Mouse (Mus musculus): ENCODE results near the gene Pbld2. TPM values are rescaled to one million over a fixed set of nuclear protein-coding genes. Genes with fewer than 3 reads are reported as not detected.
"Not testable (repeated sequence)": the region's sequence is repeated elsewhere in the genome, so short reads cannot be mapped to it uniquely, and the experiment has no call there.

Gene Pbld2
- polyA plus RNA-seq, 1 experiment from 2014 or later: 1.2 TPM

- Histone ChIP-seq H3K4me3 (ENCODE audit: low read depth, low read length) (no peak overlapping the region), H3K27ac (ENCODE audit: low read depth, low read length) (no peak overlapping the region), H3K27me3 (replicated peaks; ENCODE audit: control insufficient read depth, insufficient read depth, low read length) (no peaks in the 10 kb centered on the region), H3K9me3 (ENCODE audit: control insufficient read depth, low read length) (no peaks in the 10 kb centered on the region), H3K4me2 (no peak overlapping the region), H3K4me1 (replicated peaks; ENCODE audit: control insufficient read depth, insufficient read depth, low read length) (no peaks in the 10 kb centered on the region), H3K9ac (ENCODE audit: low read depth, low read length) (no peak overlapping the region), H3K36me3 (ENCODE audit: control insufficient read depth, insufficient read depth, low read length) (no peaks in the 10 kb centered on the region)
- WGBS: 81% methylated on average over 2 of the region's 2 CpGs
- no peak for DNase-seq (ENCODE audit: low spot score)
- ATAC-seq (replicated peaks; ENCODE audit: low FRiP score): no peak
These were observed 25.0 kb downstream of the Pbld2 start for GRCm38 (mm10) chr10:63049106-63049505.

GRCm38 (mm10) chr10:63051267-63051666, 27.2 kb downstream of the Pbld2 start:
- H3K4me3 ChIP-seq (ENCODE audit: low read depth, low read length): no peak overlapping the region
- WGBS: 53% methylated on average over 7 of the region's 7 CpGs
- DNase-seq (ENCODE audit: low spot score): no peak
- H3K4me1 ChIP-seq (replicated peaks; ENCODE audit: control insufficient read depth, insufficient read depth, low read length): no peaks in the 10 kb centered on the region
- H3K36me3 ChIP-seq (ENCODE audit: control insufficient read depth, insufficient read depth, low read length): no peaks in the 10 kb centered on the region
- H3K4me2 ChIP-seq: no peak overlapping the region
- no peak overlapping the region for H3K27ac ChIP-seq (ENCODE audit: low read depth, low read length)
- H3K27me3 ChIP-seq (replicated peaks; ENCODE audit: control insufficient read depth, insufficient read depth, low read length): no peaks in the 10 kb centered on the region
- no peak overlapping the region for H3K9ac ChIP-seq (ENCODE audit: low read depth, low read length)
- H3K9me3 ChIP-seq (ENCODE audit: control insufficient read depth, low read length): no peaks in the 10 kb centered on the region
- ATAC-seq (replicated peaks; ENCODE audit: low FRiP score): no peak

- Histone ChIP-seq H3K9me3 (ENCODE audit: control insufficient read depth, low read length) (no peaks in the 10 kb centered on the region), H3K36me3 (ENCODE audit: control insufficient read depth, insufficient read depth, low read length) (no peaks in the 10 kb centered on the region), H3K4me2 (no peak overlapping the region), H3K27me3 (replicated peaks; ENCODE audit: control insufficient read depth, insufficient read depth, low read length) (no peaks in the 10 kb centered on the region), H3K4me1 (replicated peaks; ENCODE audit: control insufficient read depth, insufficient read depth, low read length) (no peaks in the 10 kb centered on the region), H3K9ac (ENCODE audit: low read depth, low read length) (no peak overlapping the region), H3K27ac (ENCODE audit: low read depth, low read length) (no peak overlapping the region), H3K4me3 (ENCODE audit: low read depth, low read length) (no peak overlapping the region)
- no peak for ATAC-seq (replicated peaks; ENCODE audit: low FRiP score)
- no peak for DNase-seq (ENCODE audit: low spot score)
- 85% methylated on average over 6 of the region's 6 CpGs for WGBS
These were observed 27.9 kb downstream of the Pbld2 start for GRCm38 (mm10) chr10:63052011-63052410.

- no peak overlapping the region for H3K4me3 ChIP-seq (ENCODE audit: low read depth, low read length)
- no peaks in the 10 kb centered on the region for H3K4me1 ChIP-seq (replicated peaks; ENCODE audit: control insufficient read depth, insufficient read depth, low read length)
- no peaks in the 10 kb centered on the region for H3K27me3 ChIP-seq (replicated peaks; ENCODE audit: control insufficient read depth, insufficient read depth, low read length)
- ATAC-seq (replicated peaks; ENCODE audit: low FRiP score) (no peak), DNase-seq (ENCODE audit: low spot score) (no peak)
- WGBS: 62% methylated on average over 6 of the region's 6 CpGs
- no peak overlapping the region for H3K27ac ChIP-seq (ENCODE audit: low read depth, low read length)
- H3K36me3 ChIP-seq (ENCODE audit: control insufficient read depth, insufficient read depth, low read length): no peaks in the 10 kb centered on the region
- no peak overlapping the region for H3K9ac ChIP-seq (ENCODE audit: low read depth, low read length)
- no peak overlapping the region for H3K4me2 ChIP-seq
- H3K9me3 ChIP-seq (ENCODE audit: control insufficient read depth, low read length): no peaks in the 10 kb centered on the region
These were observed 28.9 kb downstream of the Pbld2 start for GRCm38 (mm10) chr10:63053007-63053406.

GRCm38 (mm10) chr10:63054071-63054470, 30.0 kb downstream of the Pbld2 start:
- not testable (repeated sequence) for H3K9ac ChIP-seq (ENCODE audit: low read depth, low read length); H3K36me3 ChIP-seq (ENCODE audit: control insufficient read depth, insufficient read depth, low read length); H3K27ac ChIP-seq (ENCODE audit: low read depth, low read length); H3K4me3 ChIP-seq (ENCODE audit: low read depth, low read length); H3K27me3 ChIP-seq (replicated peaks; ENCODE audit: control insufficient read depth, insufficient read depth, low read length); H3K4me1 ChIP-seq (replicated peaks; ENCODE audit: control insufficient read depth, insufficient read depth, low read length); DNase-seq (ENCODE audit: low spot score); ATAC-seq (replicated peaks; ENCODE audit: low FRiP score); H3K9me3 ChIP-seq (ENCODE audit: control insufficient read depth, low read length); H3K4me2 ChIP-seq
- WGBS: 81% methylated on average over 6 of the region's 6 CpGs

GRCm38 (mm10) chr10:63054586-63054985, 30.5 kb downstream of the Pbld2 start:
- Histone ChIP-seq H3K4me2 (no peak overlapping the region), H3K27me3 (replicated peaks; ENCODE audit: control insufficient read depth, insufficient read depth, low read length) (no peaks in the 10 kb centered on the region), H3K27ac (ENCODE audit: low read depth, low read length) (no peak overlapping the region), H3K4me3 (ENCODE audit: low read depth, low read length) (no peak overlapping the region), H3K9ac (ENCODE audit: low read depth, low read length) (no peak overlapping the region), H3K9me3 (ENCODE audit: control insufficient read depth, low read length) (no peaks in the 10 kb centered on the region), H3K36me3 (ENCODE audit: control insufficient read depth, insufficient read depth, low read length) (no peaks in the 10 kb centered on the region), H3K4me1 (replicated peaks; ENCODE audit: control insufficient read depth, insufficient read depth, low read length) (no peaks in the 10 kb centered on the region)
- DNase-seq (ENCODE audit: low spot score): no peak
- ATAC-seq (replicated peaks; ENCODE audit: low FRiP score): no peak
- WGBS: 62% methylated on average over 2 of the region's 2 CpGs

- H3K4me2 ChIP-seq: no peak overlapping the region
- WGBS: 36% methylated on average over 24 of the region's 24 CpGs
- no peak for DNase-seq (ENCODE audit: low spot score)
- H3K4me3 ChIP-seq (ENCODE audit: low read depth, low read length): no peak overlapping the region
- no peaks in the 10 kb centered on the region for H3K9me3 ChIP-seq (ENCODE audit: control insufficient read depth, low read length)
- no peak overlapping the region for H3K27ac ChIP-seq (ENCODE audit: low read depth, low read length)
- no peaks in the 10 kb centered on the region for H3K27me3 ChIP-seq (replicated peaks; ENCODE audit: control insufficient read depth, insufficient read depth, low read length)
- ATAC-seq (replicated peaks; ENCODE audit: low FRiP score): no peak
- H3K9ac ChIP-seq (ENCODE audit: low read depth, low read length): no peak overlapping the region
- H3K36me3 ChIP-seq (ENCODE audit: control insufficient read depth, insufficient read depth, low read length): no peaks in the 10 kb centered on the region
- H3K4me1 ChIP-seq (replicated peaks; ENCODE audit: control insufficient read depth, insufficient read depth, low read length): no peaks in the 10 kb centered on the region
These were observed 33.0 kb downstream of the Pbld2 start for GRCm38 (mm10) chr10:63056966-63057750.

- Histone ChIP-seq H3K27ac (ENCODE audit: low read depth, low read length) (no peak within 1 kb of the TSS), H3K9ac (ENCODE audit: low read depth, low read length) (no peak within 1 kb of the TSS), H3K36me3 (ENCODE audit: control insufficient read depth, insufficient read depth, low read length) (no peaks in the 10 kb centered on the region), H3K4me2 (no peak within 1 kb of the TSS), H3K27me3 (replicated peaks; ENCODE audit: control insufficient read depth, insufficient read depth, low read length) (no peaks in the 10 kb centered on the region), H3K4me3 (ENCODE audit: low read depth, low read length) (no peak within 1 kb of the TSS), H3K4me1 (replicated peaks; ENCODE audit: control insufficient read depth, insufficient read depth, low read length) (no peaks in the 10 kb centered on the region), H3K9me3 (ENCODE audit: control insufficient read depth, low read length) (no peaks in the 10 kb centered on the region)
- WGBS: 69% methylated on average over 2 of the region's 2 CpGs
- no peak for ATAC-seq (replicated peaks; ENCODE audit: low FRiP score)
- DNase-seq (ENCODE audit: low spot score): no peak
These were observed 35.7 kb downstream of the Pbld2 start, which contains the start of gene Pbld1 for GRCm38 (mm10) chr10:63059862-63060261. Gene Pbld1 (plus strand): TSS chr10:63060162.

- Histone ChIP-seq H3K27me3 (replicated peaks; ENCODE audit: control insufficient read depth, insufficient read depth, low read length) (no peaks in the 10 kb centered on the region), H3K9me3 (ENCODE audit: control insufficient read depth, low read length) (no peaks in the 10 kb centered on the region), H3K27ac (ENCODE audit: low read depth, low read length) (no peak overlapping the region), H3K4me2 (no peak overlapping the region), H3K9ac (ENCODE audit: low read depth, low read length) (no peak overlapping the region), H3K4me1 (replicated peaks; ENCODE audit: control insufficient read depth, insufficient read depth, low read length) (no peaks in the 10 kb centered on the region), H3K36me3 (ENCODE audit: control insufficient read depth, insufficient read depth, low read length) (no peaks in the 10 kb centered on the region), H3K4me3 (ENCODE audit: low read depth, low read length) (no peak overlapping the region)
- ATAC-seq (replicated peaks; ENCODE audit: low FRiP score) (no peak), DNase-seq (ENCODE audit: low spot score) (no peak)
- 74% methylated on average over 11 of the region's 11 CpGs for WGBS
These were observed 36.3 kb downstream of the Pbld2 start for GRCm38 (mm10) chr10:63060406-63060805.

Data from liver, embryonic 11.5 days (tissue).